Mouse (Mus musculus): ENCODE measurements at regions not wholly inside any gene's neighbourhood (a gene's known extent, or its start where the extent isn't known, plus 50 kb on each side); places are given as distances from the start of the nearest gene placed in this dataset.
A peak's percentile ranks its signal among the peaks of the same experiment; 100 is the strongest.

DNA sequence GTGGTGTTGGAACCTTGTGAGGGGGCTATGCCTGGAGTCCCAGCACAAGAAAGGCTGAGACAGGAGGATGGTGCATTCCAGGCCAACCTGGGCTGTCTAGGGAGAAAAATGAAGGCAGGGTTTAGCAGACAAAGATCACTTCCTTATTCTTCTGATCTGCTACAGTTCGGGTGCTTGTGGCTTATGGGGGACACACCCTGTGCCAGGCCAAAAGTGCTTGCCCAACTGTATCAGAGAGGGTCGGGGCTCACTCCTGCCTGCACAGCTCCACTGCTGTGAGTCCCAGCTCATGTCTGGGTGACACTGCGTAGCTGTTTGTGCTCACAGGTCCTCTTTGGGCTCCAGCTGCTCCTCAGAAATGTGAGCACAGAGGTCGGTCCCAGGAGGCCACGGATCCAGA lies 98.6 kb upstream of the Gm26897 start:
- Histone ChIP-seq H3K4me3 (no peak overlapping the region), H3K27ac (no peak overlapping the region)
- DNase-seq (ENCODE audit: low spot score in 2 of 2): no peak
- TF ChIP-seq CTCF (conservative IDR thresholded peaks at IDR 0.05): no peak

DNA sequence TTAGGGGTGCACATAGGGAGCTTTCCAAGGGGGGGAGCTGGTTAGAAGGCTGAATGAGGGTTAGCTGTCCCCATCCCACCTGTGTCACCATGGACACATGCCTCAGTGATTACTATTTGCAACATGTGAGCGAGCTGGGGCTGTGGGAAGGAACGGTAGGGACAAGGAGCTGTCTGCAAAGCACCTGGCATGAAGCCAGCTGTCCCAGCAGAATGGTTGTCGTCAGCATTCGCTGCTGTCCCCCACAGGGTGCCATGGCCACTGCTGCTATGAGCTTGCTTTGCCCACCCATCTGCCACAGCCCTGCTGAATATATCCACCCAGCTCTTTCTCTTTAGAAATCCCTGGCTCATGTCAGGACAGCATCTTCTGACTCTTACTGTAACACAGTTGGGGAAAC lies 96.8 kb upstream of the Gm26897 start:
- H3K27ac ChIP-seq: no peak overlapping the region
- no peak for TF ChIP-seq CTCF (conservative IDR thresholded peaks at IDR 0.05)
- DNase-seq (ENCODE audit: low spot score in 2 of 2): no peak
- H3K4me3 ChIP-seq: no peak overlapping the region

DNA sequence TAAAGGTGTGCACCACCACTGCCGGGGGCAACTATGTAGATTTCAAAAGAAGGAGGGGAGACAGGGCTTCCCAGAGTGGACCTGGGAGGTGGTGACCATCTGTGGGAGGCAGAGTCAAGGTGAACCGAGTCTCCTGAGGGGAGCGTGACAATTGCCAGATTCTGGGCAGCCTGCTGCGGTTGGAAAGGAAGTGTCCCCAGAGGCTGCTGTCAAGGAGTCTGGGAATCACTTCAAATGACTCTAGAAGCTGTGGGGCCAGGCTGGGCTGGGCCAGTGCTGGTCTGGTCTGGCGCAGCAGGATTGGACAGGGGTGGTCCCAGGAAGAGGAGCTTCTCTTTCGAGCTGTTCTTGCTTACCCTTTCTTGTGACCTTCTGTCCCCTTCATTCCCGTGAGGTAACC lies 95.4 kb upstream of the Gm26897 start:
- H3K27ac ChIP-seq: no peak overlapping the region
- TF ChIP-seq CTCF (conservative IDR thresholded peaks at IDR 0.05): no peak
- DNase-seq (ENCODE audit: low spot score in 2 of 2): no peak
- no peak overlapping the region for H3K4me3 ChIP-seq

DNA sequence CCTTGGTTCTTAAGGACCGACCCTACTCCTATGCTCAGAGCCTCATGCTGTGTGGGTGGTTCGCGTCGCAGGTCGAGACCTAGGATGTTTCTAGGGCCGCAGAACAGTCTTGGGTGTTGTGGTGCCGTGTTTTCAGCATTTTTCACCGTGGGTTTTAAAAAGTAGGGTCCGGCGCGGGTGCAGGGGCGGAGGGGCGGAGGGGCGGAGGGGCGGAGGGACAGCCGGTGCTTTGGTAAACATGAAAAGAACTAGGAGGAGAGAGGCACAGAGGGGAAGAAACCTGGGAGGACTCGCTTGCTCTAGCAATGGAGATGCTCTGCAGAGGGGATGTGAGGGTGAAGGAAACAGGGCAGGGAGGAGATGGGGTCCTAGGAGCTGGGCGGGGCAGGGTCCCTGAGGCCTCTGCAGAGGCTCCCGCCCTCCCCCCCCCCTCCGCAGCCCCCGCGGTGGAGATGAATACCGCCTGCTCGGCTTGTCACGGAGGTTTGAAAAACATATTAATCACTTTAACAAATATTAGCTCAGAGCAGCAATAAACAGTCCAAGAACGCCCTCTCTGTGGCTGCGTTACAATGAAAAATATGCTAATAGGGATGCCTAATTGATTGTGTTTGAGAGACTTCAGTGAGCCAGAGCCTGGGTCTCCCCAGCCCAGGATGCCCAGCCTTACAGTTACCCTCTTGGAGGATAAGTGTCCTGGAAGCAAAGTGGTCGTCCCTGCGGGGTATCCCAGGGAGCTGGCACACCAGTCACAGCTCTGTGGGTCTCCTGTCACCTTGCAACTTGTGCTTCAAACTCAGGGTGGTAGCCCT lies 94.0 kb upstream of the Gm26897 start:
- 0 out of 2 replicates have a peak overlapping the region, but pooled peaks have one; percentile 15 for H3K27ac ChIP-seq
- H3K4me3 ChIP-seq: no peak overlapping the region
- TF ChIP-seq CTCF (conservative IDR thresholded peaks at IDR 0.05): peak; percentile 33
- DNase-seq (ENCODE audit: low spot score in 2 of 2): no peak

DNA sequence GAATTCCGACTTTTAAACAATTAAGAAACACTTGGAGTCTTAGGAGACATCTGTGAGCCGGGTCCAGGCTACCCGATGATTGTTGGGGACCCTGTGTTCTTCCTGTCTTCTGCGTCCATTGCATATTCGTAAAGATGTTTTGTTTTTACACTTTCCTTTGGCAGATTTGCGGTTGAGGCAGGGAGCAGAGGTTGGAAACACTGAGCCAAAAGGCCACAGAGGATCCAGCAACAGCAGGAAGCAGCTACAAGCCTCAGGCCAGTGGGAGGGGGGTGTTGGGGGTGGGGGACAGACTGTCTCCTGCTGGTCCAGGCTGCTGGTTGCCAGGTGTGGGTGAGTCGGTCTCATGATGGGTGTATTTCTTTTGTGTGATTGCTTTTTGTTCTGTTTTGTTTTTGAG lies 92.7 kb upstream of the Gm26897 start:
- no peak for TF ChIP-seq CTCF (conservative IDR thresholded peaks at IDR 0.05)
- no peak overlapping the region for H3K27ac ChIP-seq
- no peak for DNase-seq (ENCODE audit: low spot score in 2 of 2)
- H3K4me3 ChIP-seq: no peak overlapping the region

DNA sequence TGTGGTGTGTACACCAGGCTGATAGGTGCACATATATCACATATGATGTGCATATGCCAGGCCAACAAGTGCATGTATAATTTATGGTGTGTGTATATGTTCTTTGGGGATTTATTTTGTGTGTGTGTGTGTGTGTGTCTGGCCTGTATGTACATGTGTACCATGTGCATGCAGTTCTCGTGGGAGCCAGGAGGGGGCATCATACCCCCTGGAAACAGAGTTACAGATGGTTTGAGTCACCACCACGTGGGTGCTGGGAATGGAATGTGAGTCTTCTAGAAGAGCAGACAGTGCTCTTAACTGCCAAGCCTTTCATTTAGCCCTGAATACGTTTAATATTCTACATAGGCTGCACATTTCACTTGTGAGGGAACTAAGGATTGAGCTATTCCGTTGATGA lies 92.0 kb upstream of the Gm26897 start:
- H3K4me3 ChIP-seq: no peak overlapping the region
- DNase-seq (ENCODE audit: low spot score in 2 of 2): no peak
- H3K27ac ChIP-seq: no peak overlapping the region
- TF ChIP-seq CTCF (conservative IDR thresholded peaks at IDR 0.05): peak; percentile 53

DNA sequence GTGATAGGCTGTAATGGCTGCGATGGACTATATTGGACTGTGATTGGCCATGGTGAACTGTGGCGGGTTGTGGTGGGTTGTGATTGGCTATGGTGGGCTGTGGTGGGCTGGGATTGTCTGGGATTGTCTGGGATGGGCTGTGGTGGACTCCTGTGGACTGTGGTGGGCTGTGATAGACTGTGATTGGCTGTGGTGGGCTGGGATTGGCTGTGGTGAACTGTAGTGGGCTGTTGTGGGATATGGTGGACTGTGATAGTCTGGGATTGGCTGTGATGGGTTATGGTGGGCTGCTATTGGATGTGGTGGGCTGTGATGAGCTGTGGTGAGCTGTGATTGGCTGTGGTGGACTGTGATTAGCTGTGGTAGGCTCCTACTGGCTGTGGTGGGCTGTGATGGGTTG lies 89.6 kb upstream of the Gm26897 start:
- no peak overlapping the region for H3K27ac ChIP-seq
- no peak for TF ChIP-seq CTCF (conservative IDR thresholded peaks at IDR 0.05)
- no peak for DNase-seq (ENCODE audit: low spot score in 2 of 2)
- no peak overlapping the region for H3K4me3 ChIP-seq

DNA sequence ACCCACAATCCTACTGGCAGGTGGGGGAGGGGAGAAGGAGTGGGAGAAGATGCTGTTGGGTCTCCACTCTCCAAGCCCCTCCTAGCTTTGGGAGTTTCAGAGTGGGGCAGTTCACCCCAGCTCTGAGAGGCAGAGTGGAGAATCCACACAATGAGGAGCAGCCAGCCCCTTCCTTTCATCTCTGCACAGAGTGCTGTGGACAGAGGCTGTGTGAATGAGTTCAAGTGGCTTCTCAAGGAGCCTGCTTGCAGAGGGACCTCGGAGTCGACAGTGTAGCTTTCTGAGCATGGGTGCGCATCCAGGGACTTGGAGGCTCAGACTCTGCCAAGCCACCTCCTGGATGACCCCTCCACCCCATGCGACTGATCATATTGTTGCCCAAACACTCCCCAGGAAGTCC lies 88.9 kb upstream of the Gm26897 start:
- DNase-seq (ENCODE audit: low spot score in 2 of 2): no peak
- no peak for TF ChIP-seq CTCF (conservative IDR thresholded peaks at IDR 0.05)
- Histone ChIP-seq H3K4me3 (no peak overlapping the region), H3K27ac (no peak overlapping the region)

DNA sequence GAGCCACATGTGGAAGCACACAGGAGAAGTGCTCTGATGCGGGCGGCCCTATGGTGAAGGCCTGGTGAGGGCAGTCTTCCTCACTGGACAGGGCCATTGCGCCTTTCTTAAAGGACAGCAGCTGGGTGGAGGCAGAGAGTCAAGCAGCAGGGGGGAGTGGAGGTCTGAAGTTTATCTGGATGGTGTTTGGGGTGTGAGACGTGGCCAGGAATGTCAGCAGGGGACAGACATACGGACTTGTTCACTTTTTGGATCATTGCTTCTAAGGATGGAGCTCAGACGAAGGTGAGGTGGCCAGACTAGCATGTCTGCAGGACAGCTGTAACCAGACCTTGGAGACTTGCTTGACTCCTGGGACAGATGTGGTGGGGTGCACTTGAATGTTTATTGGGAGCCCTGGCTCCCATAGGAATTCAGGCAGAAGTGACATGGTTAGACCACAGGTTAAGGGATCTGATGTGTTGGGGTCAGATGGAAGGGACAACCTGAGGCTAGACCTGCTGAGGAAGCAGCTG lies 86.0 kb upstream of the Gm26897 start:
- H3K4me3 ChIP-seq: no peak overlapping the region
- no peak for TF ChIP-seq CTCF (conservative IDR thresholded peaks at IDR 0.05)
- DNase-seq (ENCODE audit: low spot score in 2 of 2): no peak
- H3K27ac ChIP-seq: peak overlapping the region; percentile 89

DNA sequence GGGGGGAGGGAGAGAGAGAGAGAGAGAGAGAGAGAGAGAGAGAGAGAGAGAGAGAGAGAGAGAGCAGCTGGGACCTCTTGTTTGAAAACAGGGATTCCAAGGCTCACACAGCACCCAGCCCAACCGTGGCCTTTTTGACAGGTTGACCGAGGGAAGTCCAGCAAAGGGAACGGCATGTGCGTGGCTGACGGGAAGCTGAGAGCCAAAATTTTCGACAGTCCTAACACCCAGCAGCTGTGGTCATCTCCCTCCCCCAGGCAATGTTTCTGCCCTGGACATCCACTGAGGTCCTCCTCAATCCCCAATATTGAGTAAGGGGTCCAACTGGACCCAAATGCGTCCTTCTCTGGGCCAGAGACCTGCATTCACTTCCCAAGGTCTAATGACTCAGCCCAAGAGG lies 85.2 kb upstream of the Gm26897 start:
- Histone ChIP-seq H3K27ac (peak overlapping the region; percentile 89), H3K4me3 (no peak overlapping the region)
- TF ChIP-seq CTCF (conservative IDR thresholded peaks at IDR 0.05): no peak
- no peak for DNase-seq (ENCODE audit: low spot score in 2 of 2)

DNA sequence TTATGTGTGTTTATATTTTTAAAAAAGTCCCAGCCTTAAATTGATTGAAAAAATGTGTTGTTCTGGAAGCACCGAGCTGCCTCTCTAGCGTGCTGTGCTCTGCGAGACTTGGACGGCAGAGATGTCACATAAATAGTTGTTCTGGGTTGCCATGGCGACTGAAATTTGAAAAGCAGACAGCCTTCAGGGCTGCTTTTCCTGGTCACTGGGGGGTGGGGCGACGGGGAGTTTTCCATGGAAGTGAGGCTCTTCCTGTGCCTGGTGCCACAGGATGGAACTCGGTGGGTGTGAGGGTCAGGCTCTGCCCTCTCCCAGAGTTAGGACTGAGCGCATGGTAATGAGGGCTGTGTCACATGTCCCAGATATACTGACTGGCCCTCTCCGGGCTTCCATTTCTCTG lies 84.7 kb upstream of the Gm26897 start:
- Histone ChIP-seq H3K27ac (peak overlapping the region; percentile 89), H3K4me3 (no peak overlapping the region)
- peak; percentile 77 to 89 for DNase-seq (ENCODE audit: low spot score in 2 of 2)
- no peak for TF ChIP-seq CTCF (conservative IDR thresholded peaks at IDR 0.05)

DNA sequence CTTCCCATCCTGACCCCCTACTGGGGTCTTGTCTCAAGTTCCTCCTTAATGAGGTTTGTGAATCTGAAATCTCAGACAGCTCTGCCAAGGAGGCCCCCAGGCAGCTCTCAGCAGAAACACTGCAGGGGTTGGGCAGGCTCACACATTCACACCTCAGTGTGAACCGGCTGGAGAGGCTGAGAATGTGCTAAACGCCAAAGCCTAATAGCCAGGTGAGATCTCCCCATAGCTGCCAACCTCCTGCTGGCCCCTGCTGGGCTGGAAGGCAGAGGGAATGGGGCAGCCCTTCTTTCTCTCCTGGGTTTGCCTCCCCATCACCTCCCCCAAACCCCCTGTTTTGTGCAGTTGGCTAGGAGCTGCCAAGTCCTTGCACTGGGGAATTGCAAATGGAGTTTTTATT lies 81.3 kb upstream of the Gm26897 start:
- Histone ChIP-seq H3K27ac (no peak overlapping the region), H3K4me3 (no peak overlapping the region)
- DNase-seq (ENCODE audit: low spot score in 2 of 2): no peak
- TF ChIP-seq CTCF (conservative IDR thresholded peaks at IDR 0.05): no peak

DNA sequence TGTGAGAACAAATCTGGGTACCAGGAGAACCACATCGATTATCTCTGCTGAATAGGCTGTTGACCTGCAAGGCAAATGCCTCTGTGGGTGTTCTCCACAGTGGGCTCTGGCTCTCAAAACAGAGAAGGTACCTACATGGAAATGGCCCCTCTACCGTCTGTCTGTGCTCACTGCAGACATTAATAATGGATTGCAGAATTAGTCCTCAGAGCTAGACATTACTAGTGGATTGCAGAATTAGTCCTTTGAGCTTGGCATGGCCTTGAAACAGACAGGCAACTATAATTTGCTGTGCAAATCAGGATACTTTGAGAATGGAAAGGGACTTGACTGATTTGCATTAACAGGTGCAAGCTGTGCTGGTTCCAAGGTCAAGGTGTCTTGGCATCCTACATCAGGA lies 77.3 kb upstream of the Gm26897 start:
- no peak for DNase-seq (ENCODE audit: low spot score in 2 of 2)
- TF ChIP-seq CTCF (conservative IDR thresholded peaks at IDR 0.05): no peak

DNA sequence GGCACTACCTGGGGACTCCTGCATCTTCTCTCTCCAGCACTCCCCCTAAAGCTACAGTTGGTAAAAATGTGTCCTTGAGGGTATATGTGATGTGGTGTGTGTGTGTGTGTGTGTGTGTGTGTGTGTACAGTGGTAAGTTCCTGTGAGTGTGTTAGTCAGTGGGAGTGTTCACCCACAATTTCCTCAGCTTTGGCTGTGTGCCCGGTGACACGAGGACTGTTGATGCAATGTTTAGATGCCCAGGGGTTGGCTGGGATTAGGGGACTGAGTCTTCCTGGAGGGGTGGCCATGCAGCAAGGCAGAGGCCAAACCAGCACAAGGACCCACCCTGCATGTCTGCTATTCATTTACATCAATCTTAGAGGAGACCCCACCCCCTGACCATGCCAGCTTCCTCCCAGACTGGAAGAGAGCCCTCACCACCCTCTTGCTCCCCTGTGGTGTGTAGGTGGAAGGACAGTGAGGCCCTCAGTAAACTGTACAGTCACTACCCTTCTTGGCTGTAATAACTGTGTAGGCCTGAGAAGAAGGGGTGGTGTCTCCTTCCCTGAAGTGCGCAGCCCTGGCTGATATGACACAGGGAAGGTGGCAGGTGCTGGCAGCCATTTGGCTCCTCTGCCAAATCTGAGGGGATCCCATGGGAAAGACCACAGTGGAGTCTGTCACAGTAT lies 75.8 kb upstream of the Gm26897 start:
- Histone ChIP-seq H3K4me3 (no peak overlapping the region), H3K27ac (no peak overlapping the region)
- no peak for TF ChIP-seq CTCF (conservative IDR thresholded peaks at IDR 0.05)
- DNase-seq (ENCODE audit: low spot score in 2 of 2): no peak

More for the DNA sequence above, 77.3 kb upstream of the Gm26897 start:
- Histone ChIP-seq H3K27ac (no peak overlapping the region), H3K4me3 (no peak overlapping the region)
